ENCODE assay signal across 13 mouse cellular contexts in the genomic region with DNA sequence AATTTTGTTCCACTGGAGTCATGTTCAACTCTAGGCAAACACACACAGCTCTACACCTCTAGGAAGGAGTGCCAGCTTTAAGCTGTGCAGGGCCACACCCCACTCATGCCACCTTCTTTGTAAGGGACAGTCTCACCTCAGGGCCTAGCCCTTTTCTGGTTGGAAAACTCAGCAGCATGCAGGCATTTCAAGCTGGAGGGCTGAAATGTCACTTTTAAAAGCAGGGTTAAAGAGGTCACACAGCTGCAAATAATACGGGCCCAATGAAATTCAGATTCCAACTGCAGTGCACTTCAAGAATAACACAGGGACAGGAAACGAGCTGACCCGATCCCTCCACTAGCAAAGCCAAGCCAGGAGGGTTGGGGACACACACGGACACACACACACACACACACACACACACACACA.
DNase-seq lines count a peak whose midpoint lies in the region; ATAC-seq and TF ChIP-seq lines count a peak whose summit lies in the region.
"Had no signal": no experiment of that assay in that cellular context is flagged by ENCODE, and none has a peak within 500 bp of the region (broad histone marks: within the 10 kb centered on the region; RNA-seq: fewer than 3 reads in every experiment).

No protein-coding gene starts in this region.

- TF ChIP-seq CTCF in lung, adult 2 months (IDR thresholded peaks at IDR 0.05; ENCODE audit: insufficient read depth, low read length) = no peak

- H3K4me3 ChIP-seq in lung, embryonic 16.5 days (ENCODE audit: low read length) = no peak overlapping the region
- H3K4me3 ChIP-seq in lung, adult 2 months (replicated peaks; ENCODE audit: extremely low read depth, low read depth, low read length) = no peak overlapping the region
- H3K4me3 ChIP-seq in heart, embryonic 10.5 days = no peak overlapping the region
- H3K4me3 ChIP-seq: myocyte had no signal

- DNase-seq in lung, adult 2 months = no peak
- DNase-seq in heart, embryonic 10.5 days (ENCODE audit: low spot score) = no peak
- DNase-seq in kidney, postnatal 14 days = peak; percentile 43
- DNase-seq in yolk sac, embryonic 10.5 days (ENCODE audit: low spot score) = peak; percentile 3
- no peak for DNase-seq in left cerebral cortex, postnatal 25 days (ENCODE audit: low spot score in 2 of 2)
- DNase-seq in thymus, postnatal 14 days = no peak
- DNase-seq: cerebellum, adult 11-12 months; lung, postnatal 10 days; right cerebral cortex, adult 18-20 months; thymus, adult 2 months had no signal

- H3K36me3 ChIP-seq in lung, embryonic 16.5 days (ENCODE audit: control insufficient read depth, insufficient read depth, low read length) = no peaks in the 10 kb centered on the region
- no peaks in the 10 kb centered on the region for H3K36me3 ChIP-seq in heart, embryonic 10.5 days

- TF ChIP-seq POLR2A in lung, adult 2 months (IDR thresholded peaks at IDR 0.05; ENCODE audit: borderline replicate concordance, extremely low read depth, low read depth, low read length) = no peak

- H3K27ac ChIP-seq in lung, embryonic 16.5 days (ENCODE audit: low read length) = peak overlapping the region; percentile 10; the same call in 1 of the 2 replicates
- H3K27ac ChIP-seq in heart, embryonic 10.5 days = peak overlapping the region; percentile 36

- H3K9ac ChIP-seq in lung, embryonic 16.5 days (ENCODE audit: low read length) = no peak overlapping the region

- ATAC-seq in lung, embryonic 16.5 days (ENCODE audit: low read depth) = peak; percentile 84; the same call in 1 of the 2 replicates
- ATAC-seq: activated CD4-positive, CD25-positive, alpha-beta regulatory T cell, adult 4 months had no signal

- H3K4me2 ChIP-seq in lung, embryonic 16.5 days (ENCODE audit: low read depth, low read length) = no peak overlapping the region

- intact Hi-C loops in left cerebral cortex, postnatal 25 days (cut with DNase I) = no loop called here

- H3K4me1 ChIP-seq in lung, embryonic 16.5 days (replicated peaks; ENCODE audit: control insufficient read depth, insufficient read depth, low read length) = 0 out of 2 replicates have a peak, but pooled peaks cover 3% of the 10 kb centered on the region
- peaks cover 3% of the 10 kb centered on the region for H3K4me1 ChIP-seq in lung, adult 2 months (ENCODE audit: control insufficient read depth, insufficient read depth, low read length)
- peaks cover 8% of the 10 kb centered on the region for H3K4me1 ChIP-seq in heart, embryonic 10.5 days

- H3K9me3 ChIP-seq in lung, embryonic 16.5 days (ENCODE audit: control insufficient read depth, low read length) = no peaks in the 10 kb centered on the region
- no peaks in the 10 kb centered on the region for H3K9me3 ChIP-seq in heart, embryonic 10.5 days

- no peaks in the 10 kb centered on the region for H3K27me3 ChIP-seq in lung, embryonic 16.5 days (ENCODE audit: control insufficient read depth, insufficient read depth, low read depth, low read length)
- H3K27me3 ChIP-seq in heart, embryonic 10.5 days (ENCODE audit: insufficient read depth, poor library complexity, severe bottlenecking) = no peaks in the 10 kb centered on the region

- 20% methylated on average over 4 of the region's 4 CpGs for WGBS in lung, embryonic 16.5 days
- 28% methylated on average over 4 of the region's 4 CpGs for WGBS in lung, adult 2 months
- 70% methylated on average over 4 of the region's 4 CpGs for WGBS in heart, embryonic 10.5 days

Comparison
In these comparisons a context has a peak if more than half of its experiments do, and no peak if none do; other contexts are left out.
1. DNase-seq: peak in kidney, postnatal 14 days (single experiment) and yolk sac, embryonic 10.5 days (single experiment); none in lung, adult 2 months (single experiment), heart, embryonic 10.5 days (single experiment), left cerebral cortex, postnatal 25 days (0 of 2) and thymus, postnatal 14 days (single experiment).